In the genomic region with DNA sequence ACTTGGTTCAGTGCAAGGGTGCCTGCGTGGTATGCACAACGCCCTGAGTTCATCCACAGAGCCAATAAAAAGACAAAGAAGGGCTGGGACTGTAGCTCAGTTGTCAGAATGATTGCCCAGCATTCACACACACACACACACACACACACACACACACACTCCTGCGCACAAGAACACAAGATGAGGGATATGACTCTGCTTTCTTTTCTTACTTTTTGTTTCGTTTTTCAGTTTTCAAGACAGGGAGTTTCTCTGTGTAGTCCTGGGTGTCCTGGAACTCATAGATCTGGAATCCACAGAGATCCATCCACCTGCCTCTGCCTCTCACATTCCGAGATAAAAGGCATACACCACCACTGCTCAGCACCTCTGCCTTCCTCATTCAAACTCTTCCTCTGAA, we compare ENCODE assay signal across 40 mouse cellular contexts. TPM values are rescaled to one million over a fixed set of nuclear protein-coding genes. Genes with fewer than 3 reads are reported as not detected.
A peak's percentile ranks its signal among the peaks of the same experiment; 100 is the strongest.
DNase-seq lines count a peak whose midpoint lies in the region; ATAC-seq and TF ChIP-seq lines count a peak whose summit lies in the region.
"Had no signal": no experiment of that assay in that cellular context is flagged by ENCODE, and none has a peak within 500 bp of the region (broad histone marks: within the 10 kb centered on the region; RNA-seq: fewer than 3 reads in every experiment).

No protein-coding gene starts in this region.

- no peak for ATAC-seq in midbrain, embryonic 11.5 days (ENCODE audit: low FRiP score)
- ATAC-seq in midbrain, postnatal 0 days (ENCODE audit: low FRiP score), result no peak
- peak; percentile 18 for ATAC-seq in megakaryocyte, adult 5-6 weeks (ENCODE audit: poor library complexity, severe bottlenecking)
- ATAC-seq: forebrain, embryonic 14.5 days; hindbrain, postnatal 0 days had no signal

- H3K36me3 ChIP-seq in midbrain, embryonic 11.5 days (ENCODE audit: control insufficient read depth, insufficient read depth, low read length), result peaks cover 2% of the 10 kb centered on the region; the same call in 1 of the 2 replicates
- H3K36me3 ChIP-seq in midbrain, postnatal 0 days (ENCODE audit: insufficient read depth, low read length), result peaks cover 4% of the 10 kb centered on the region; the same call in 1 of the 2 replicates
- peaks cover 2% of the 10 kb centered on the region; the same call in 1 of the 2 replicates for H3K36me3 ChIP-seq in splenic B cell, adult 2 months (ENCODE audit: control insufficient read depth, insufficient read depth, low read length, poor library complexity, severe bottlenecking)

- H3K4me2 ChIP-seq in midbrain, embryonic 11.5 days, result no peak overlapping the region
- no peak overlapping the region for H3K4me2 ChIP-seq in midbrain, postnatal 0 days (ENCODE audit: low read depth, low read length, poor library complexity, severe bottlenecking)
- H3K4me2 ChIP-seq: kidney, embryonic 15.5 days; limb, embryonic 15.5 days; midbrain, embryonic 12.5 days had no signal

- H3K4me1 ChIP-seq in midbrain, embryonic 11.5 days (ENCODE audit: control insufficient read depth, insufficient read depth, low read length), result no peaks in the 10 kb centered on the region
- 0 out of 2 replicates have a peak, but pooled peaks cover 4% of the 10 kb centered on the region for H3K4me1 ChIP-seq in midbrain, postnatal 0 days (ENCODE audit: insufficient read depth, low read length)
- peaks cover 2% of the 10 kb centered on the region for H3K4me1 ChIP-seq in bone marrow, adult 2 months (ENCODE audit: control insufficient read depth, insufficient read depth, low read length)

- no peak for TF ChIP-seq POLR2A in bone marrow, adult 2 months (IDR thresholded peaks at IDR 0.05; ENCODE audit: borderline replicate concordance, control insufficient read depth, low read depth, low read length)

- WGBS in midbrain, embryonic 11.5 days, result 87% methylated on average over 5 of the region's 5 CpGs
- WGBS in midbrain, postnatal 0 days, result 84% methylated on average over 5 of the region's 5 CpGs
- 24% methylated on average over 5 of the region's 5 CpGs for WGBS in bone marrow, adult 2 months

- no peak for TF ChIP-seq CTCF in midbrain, postnatal 0 days (IDR thresholded peaks at IDR 0.05)
- TF ChIP-seq CTCF in bone marrow, adult 2 months (IDR thresholded peaks at IDR 0.05; ENCODE audit: control insufficient read depth, insufficient read depth, low read length), result no peak

- H3K9me3 ChIP-seq in midbrain, embryonic 11.5 days (ENCODE audit: control insufficient read depth, low read length), result no peaks in the 10 kb centered on the region
- no peaks in the 10 kb centered on the region for H3K9me3 ChIP-seq in midbrain, postnatal 0 days (ENCODE audit: low read length)
- H3K9me3 ChIP-seq: kidney, embryonic 15.5 days; limb, embryonic 10.5 days; limb, embryonic 15.5 days; midbrain, embryonic 12.5 days had no signal

- DNase-seq in midbrain, embryonic 11.5 days (ENCODE audit: low spot score, missing footprints), result no peak
- no peak for DNase-seq in midbrain, postnatal 0 days (ENCODE audit: low spot score)
- DNase-seq in splenic B cell, adult 2 months (ENCODE audit: low read depth, low spot score), result peak; percentile 39
- no peak for DNase-seq in kidney, postnatal 14 days
- DNase-seq in Muller cell, postnatal 12 days (ENCODE audit: inconsistent ontology term), result no peak
- no peak for DNase-seq in gastrocnemius, postnatal 10 days
- DNase-seq: cerebellum, adult 8-10 months; cerebellum, postnatal 25 days; kidney, adult 18-20 months; kidney, postnatal 36 days; lung, adult 2 months; lung, postnatal 10 days; right cerebral cortex, postnatal 25 days; spleen, adult 18-20 months; thymus, adult 2 months; thymus, postnatal 36 days had no signal

- H3K27me3 ChIP-seq in midbrain, embryonic 11.5 days (ENCODE audit: control insufficient read depth, insufficient read depth, low read length), result no peaks in the 10 kb centered on the region
- no peaks in the 10 kb centered on the region for H3K27me3 ChIP-seq in midbrain, postnatal 0 days (ENCODE audit: insufficient read depth, low read length)
- no peaks in the 10 kb centered on the region; the same call in 1 of the 2 replicates for H3K27me3 ChIP-seq in splenic B cell, adult 2 months (ENCODE audit: control insufficient read depth, insufficient read depth, low read length, poor library complexity, severe bottlenecking)
- H3K27me3 ChIP-seq: kidney, embryonic 15.5 days; limb, embryonic 15.5 days; midbrain, embryonic 12.5 days had no signal

- no peak overlapping the region for H3K4me3 ChIP-seq in midbrain, embryonic 11.5 days (ENCODE audit: low read depth, low read length)
- H3K4me3 ChIP-seq in midbrain, postnatal 0 days (ENCODE audit: low read depth, low read length), result no peak overlapping the region
- peak overlapping the region; percentile 28 for H3K4me3 ChIP-seq in bone marrow, adult 2 months (replicated peaks; ENCODE audit: control insufficient read depth, low read depth, low read length)
- H3K4me3 ChIP-seq: kidney, embryonic 15.5 days; layer of hippocampus, adult 2 months; limb, embryonic 10.5 days; limb, embryonic 15.5 days; midbrain, embryonic 12.5 days had no signal

- H3K9ac ChIP-seq in midbrain, embryonic 11.5 days (ENCODE audit: low read length), result 0 out of 2 replicates have a peak overlapping the region, but pooled peaks have one; percentile 4
- no peak overlapping the region for H3K9ac ChIP-seq in midbrain, postnatal 0 days (replicated peaks; ENCODE audit: low read length, poor library complexity, severe bottlenecking)
- H3K9ac ChIP-seq: kidney, embryonic 15.5 days; limb, embryonic 15.5 days; liver, embryonic 14.5 days; midbrain, embryonic 12.5 days had no signal

- H3K27ac ChIP-seq in midbrain, embryonic 11.5 days (ENCODE audit: low read depth, low read length), result no peak overlapping the region
- no peak overlapping the region for H3K27ac ChIP-seq in midbrain, postnatal 0 days (ENCODE audit: low read depth, low read length)
- no peak overlapping the region for H3K27ac ChIP-seq in bone marrow, adult 2 months (ENCODE audit: control insufficient read depth, insufficient read depth, low read depth, low read length, poor library complexity)
- H3K27ac ChIP-seq: hindbrain, postnatal 0 days; kidney, embryonic 15.5 days; layer of hippocampus, adult 2 months; limb, embryonic 10.5 days; limb, embryonic 15.5 days; liver, embryonic 14.5 days; macrophage; midbrain, embryonic 12.5 days had no signal

RNA-seq across cellular contexts. Expression of a gene that starts 6.8 kb away (rescaled TPM):
- polyA plus RNA-seq in midbrain, embryonic 11.5 days (2014; fragmentation: Nextera tagmentation; extraction: Ambion mirVana), result 2,214 and 2,255 TPM in 2 replicates
- total RNA-seq in midbrain, postnatal 0 days (2014; rRNA removed), result 2,522 and 3,264 TPM in 2 replicates
- 1,582 and 1,796 TPM in 2 replicates for polyA plus RNA-seq in midbrain, postnatal 0 days (2015; fragmentation: Nextera tagmentation; extraction: Ambion mirVana)
- 812 and 942 TPM in 2 replicates for polyA plus RNA-seq in bone marrow, adult 2 months (2011; ENCODE audit: insufficient read depth, insufficient read length, low replicate concordance, missing spikeins)
- 2,048 and 2,084 TPM in 2 replicates for total RNA-seq in megakaryocyte, adult 5-6 weeks (2015)
- total RNA-seq in megakaryocyte, adult 5-6 weeks (2017), result 628 and 646 TPM in 2 replicates
- total RNA-seq in gastrocnemius, postnatal 10 days (2021), result 100 to 1,000 TPM; 188 to 204 TPM

RNA-seq across cellular contexts. Expression of a gene that starts 9.5 kb away (rescaled TPM):
- polyA plus RNA-seq in midbrain, embryonic 11.5 days (2014; fragmentation: Nextera tagmentation; extraction: Ambion mirVana), result 7.5 and 9.8 TPM in 2 replicates
- 46.0 and 56.9 TPM in 2 replicates for total RNA-seq in midbrain, postnatal 0 days (2014; rRNA removed)
- polyA plus RNA-seq in midbrain, postnatal 0 days (2015; fragmentation: Nextera tagmentation; extraction: Ambion mirVana), result 19.6 and 21.7 TPM in 2 replicates
- 32.7 and 73.3 TPM in 2 replicates for polyA plus RNA-seq in bone marrow, adult 2 months (2011; ENCODE audit: insufficient read depth, insufficient read length, low replicate concordance, missing spikeins)
- 10.7 and 11.1 TPM in 2 replicates for total RNA-seq in megakaryocyte, adult 5-6 weeks (2015)
- total RNA-seq in megakaryocyte, adult 5-6 weeks (2017), result 11.1 and 28.8 TPM in 2 replicates
- 1 to 10 TPM; 8.1 to 9.9 TPM for total RNA-seq in gastrocnemius, postnatal 10 days (2021)

RNA-seq across cellular contexts. Expression of a gene that starts 25.8 kb away (rescaled TPM):
- polyA plus RNA-seq in midbrain, embryonic 11.5 days (2014; fragmentation: Nextera tagmentation; extraction: Ambion mirVana), result not detected in 2 replicates
- total RNA-seq in midbrain, postnatal 0 days (2014; rRNA removed), result 1,797 and 2,945 TPM in 2 replicates
- polyA plus RNA-seq in midbrain, postnatal 0 days (2015; fragmentation: Nextera tagmentation; extraction: Ambion mirVana), result not detected in 2 replicates
- polyA plus RNA-seq in bone marrow, adult 2 months (2011; ENCODE audit: insufficient read depth, insufficient read length, low replicate concordance, missing spikeins), result not detected in 2 replicates
- total RNA-seq in megakaryocyte, adult 5-6 weeks (2015), result 0.25 and 0.64 TPM in 2 replicates
- not detected in 2 replicates for total RNA-seq in megakaryocyte, adult 5-6 weeks (2017)
- total RNA-seq in gastrocnemius, postnatal 10 days (2021), result not detected
- total RNA-seq: adrenal gland, adult 18-20 months; adrenal gland, postnatal 4 days; gastrocnemius, adult 18-20 months; gastrocnemius, postnatal 4 days; heart, adult 8-10 months; heart, postnatal 25 days; layer of hippocampus, adult 2 months; layer of hippocampus, postnatal 25 days; left cerebral cortex, adult 8-10 months; MEL had no signal
- polyA plus RNA-seq: embryonic facial prominence, embryonic 11.5 days; forebrain, embryonic 14.5 days; heart, embryonic 14.5 days; hindbrain, embryonic 11.5 days; hindbrain, postnatal 0 days; kidney, embryonic 15.5 days; limb, embryonic 10.5 days; limb, embryonic 15.5 days; midbrain, embryonic 12.5 days; neural tube, embryonic 14.5 days had no signal

RNA-seq across cellular contexts. Expression of a gene that starts 25.9 kb away (rescaled TPM):
- polyA plus RNA-seq in midbrain, embryonic 11.5 days (2014; fragmentation: Nextera tagmentation; extraction: Ambion mirVana), result 7,669 and 8,043 TPM in 2 replicates
- total RNA-seq in midbrain, postnatal 0 days (2014; rRNA removed), result 17,447 and 20,461 TPM in 2 replicates
- 15,641 and 16,823 TPM in 2 replicates for polyA plus RNA-seq in midbrain, postnatal 0 days (2015; fragmentation: Nextera tagmentation; extraction: Ambion mirVana)
- 22.2 and 97.6 TPM in 2 replicates for polyA plus RNA-seq in bone marrow, adult 2 months (2011; ENCODE audit: insufficient read depth, insufficient read length, low replicate concordance, missing spikeins)
- 118 and 120 TPM in 2 replicates for total RNA-seq in megakaryocyte, adult 5-6 weeks (2015)
- 64.2 and 66.5 TPM in 2 replicates for total RNA-seq in megakaryocyte, adult 5-6 weeks (2017)
- 100 to 1,000 TPM; 171 to 195 TPM for total RNA-seq in gastrocnemius, postnatal 10 days (2021)

RNA-seq across cellular contexts. Expression of a gene that starts 29.2 kb away (rescaled TPM):
- 0.27 and 0.40 TPM in 2 replicates for polyA plus RNA-seq in midbrain, embryonic 11.5 days (2014; fragmentation: Nextera tagmentation; extraction: Ambion mirVana)
- 0.38 and 0.71 TPM in 2 replicates for total RNA-seq in midbrain, postnatal 0 days (2014; rRNA removed)
- 0.18 and 0.22 TPM in 2 replicates for polyA plus RNA-seq in midbrain, postnatal 0 days (2015; fragmentation: Nextera tagmentation; extraction: Ambion mirVana)
- 0.60 TPM in 1 of 2 replicates, not detected in the other for polyA plus RNA-seq in bone marrow, adult 2 months (2011; ENCODE audit: insufficient read depth, insufficient read length, low replicate concordance, missing spikeins)
- not detected in 2 replicates for total RNA-seq in megakaryocyte, adult 5-6 weeks (2015)
- total RNA-seq in megakaryocyte, adult 5-6 weeks (2017), result not detected in 2 replicates
- 1 to 10 TPM; 3.6 to 4.0 TPM for total RNA-seq in gastrocnemius, postnatal 10 days (2021)
- polyA plus RNA-seq: macrophage had no signal

Comparison
In these comparisons a context has a peak if more than half of its experiments do, and no peak if none do; other contexts are left out.
1. RNA of a gene that starts 25.8 kb away (total RNA-seq): 1,797 to 2,945 TPM in midbrain, postnatal 0 days; 0.25 to 0.64 TPM in megakaryocyte, adult 5-6 weeks and not detected in gastrocnemius, postnatal 10 days; every median in the first group is over 1,000 times any median in the second.